Mouse (Mus musculus) hindbrain, embryonic 11.5 days (tissue): Measurements from ENCODE around the gene Esf1. TPM values are rescaled to one million over a fixed set of nuclear protein-coding genes. Genes with fewer than 3 reads are reported as not detected.
A peak's percentile ranks its signal among the peaks of the same experiment; 100 is the strongest.

Experiments used
- ATAC-seq: fragments of 200-750 bp; cut with Nextera tagmentation; 2 replicates; pipeline ENCODE4 v1.8.0; 2017; ENCODE audit warnings: mild to moderate bottlenecking, moderate TSS enrichment, moderate library complexity; ENCODE audit not compliant: low FRiP score
- DNase-seq: peaks from one replicate; pipeline ENCODE4 v3.0.0-alpha.2; 2015; ENCODE audit warnings: low spot score
- H3K27ac ChIP-seq: fragments of 300-500 bp; sonication (generic); 2 replicates; pipeline ENCODE4 v1.5.1; 2014; ENCODE audit warnings: mild to moderate bottlenecking, low read depth, low read length
- H3K27me3 ChIP-seq: fragments of 300-500 bp; sonication (generic); 2 replicates; pipeline ENCODE4 v1.6.1; 2014; ENCODE audit warnings: mild to moderate bottlenecking, low read length, moderate library complexity, mixed read lengths; ENCODE audit not compliant: control insufficient read depth, insufficient read depth
- H3K36me3 ChIP-seq: fragments of 300-500 bp; sonication (generic); 2 replicates; pipeline ENCODE4 v1.6.1; 2014; ENCODE audit warnings: mild to moderate bottlenecking, low read length, moderate library complexity, mixed read lengths; ENCODE audit not compliant: control insufficient read depth, insufficient read depth
- H3K4me1 ChIP-seq: fragments of 300-500 bp; sonication (generic); replicated peaks from 2 replicates; pipeline ENCODE4 v1.6.1; 2014; ENCODE audit warnings: low read length, mixed read lengths; ENCODE audit not compliant: control insufficient read depth, insufficient read depth
- H3K4me2 ChIP-seq: fragments of 300-500 bp; sonication (generic); replicated peaks from 2 replicates; pipeline ENCODE4 v1.6.1; 2014; ENCODE audit warnings: mild to moderate bottlenecking, low read depth, low read length
- H3K4me3 ChIP-seq: fragments of 300-500 bp; sonication (generic); 2 replicates; pipeline ENCODE4 v1.5.1; 2014; ENCODE audit warnings: low read depth, low read length
- H3K9ac ChIP-seq: fragments of 300-500 bp; sonication (generic); 2 replicates; pipeline ENCODE4 v1.6.1; 2014; ENCODE audit warnings: low read depth, low read length
- H3K9me3 ChIP-seq: fragments of 300-500 bp; sonication (generic); 2 replicates; pipeline ENCODE4 v1.6.1; 2016; ENCODE audit warnings: low read length; ENCODE audit not compliant: control insufficient read depth
- WGBS: fragments of 180-500 bp; shearing (Covaris S2); extraction: QIAGEN DNeasy Blood & Tissue Kit; methylation state at CpG from one replicate; pipeline ENCODE4 v1.1.7; 2014; 5-methylcytosine and 5-hydroxymethylcytosine counted together
- polyA plus RNA-seq: library from polyadenylated mRNA; unstranded; fragments of >200 nt; fragmentation: Nextera tagmentation; extraction: Ambion mirVana; gene quantifications from 2 replicates; pipeline ENCODE4 v1.2.1, GENCODE M21; 2014

The Esf1 gene
- polyA plus RNA-seq, 1 experiment from 2014 or later, result 31.1 TPM

GRCm38 (mm10) chr2:140104951-140105350 lies 65.4 kb downstream of the Esf1 start:
- H3K36me3 ChIP-seq, result no peaks in the 10 kb centered on the region
- WGBS, result 77% methylated on average over 3 of the region's 3 CpGs
- no peak for ATAC-seq
- H3K4me1 ChIP-seq, result no peaks in the 10 kb centered on the region
- H3K4me2 ChIP-seq, result no peak overlapping the region
- no peaks in the 10 kb centered on the region for H3K27me3 ChIP-seq
- no peaks in the 10 kb centered on the region for H3K9me3 ChIP-seq
- H3K9ac ChIP-seq, result no peak overlapping the region
- H3K4me3 ChIP-seq, result no peak overlapping the region
- DNase-seq, result no peak
- H3K27ac ChIP-seq, result no peak overlapping the region

GRCm38 (mm10) chr2:140100551-140101474 lies 69.6 kb downstream of the Esf1 start:
- DNase-seq, result no peak
- H3K9me3 ChIP-seq, result no peaks in the 10 kb centered on the region
- H3K27me3 ChIP-seq, result no peaks in the 10 kb centered on the region
- H3K36me3 ChIP-seq, result no peaks in the 10 kb centered on the region
- 84% methylated on average over 3 of the region's 3 CpGs for WGBS
- no peaks in the 10 kb centered on the region for H3K4me1 ChIP-seq
- H3K27ac ChIP-seq, result no peak overlapping the region
- ATAC-seq, result no peak
- no peak overlapping the region for H3K4me3 ChIP-seq
- H3K9ac ChIP-seq, result no peak overlapping the region
- H3K4me2 ChIP-seq, result no peak overlapping the region

- Histone ChIP-seq H3K4me2 (no peak overlapping the region), H3K9ac (no peak overlapping the region), H3K4me1 (no peaks in the 10 kb centered on the region), H3K27me3 (no peaks in the 10 kb centered on the region), H3K36me3 (no peaks in the 10 kb centered on the region), H3K27ac (no peak overlapping the region), H3K4me3 (no peak overlapping the region), H3K9me3 (no peaks in the 10 kb centered on the region)
- 93% methylated on average over 3 of the region's 3 CpGs for WGBS
- DNase-seq (no peak), ATAC-seq (no peak)
Observed at GRCm38 (mm10) chr2:140099971-140100370, 70.4 kb downstream of the Esf1 start.

- DNase-seq (no peak), ATAC-seq (peak; percentile 58)
- Histone ChIP-seq H3K9ac (no peak overlapping the region), H3K4me1 (no peaks in the 10 kb centered on the region), H3K4me2 (no peak overlapping the region), H3K9me3 (no peaks in the 10 kb centered on the region), H3K4me3 (no peak overlapping the region), H3K36me3 (no peaks in the 10 kb centered on the region), H3K27ac (no peak overlapping the region), H3K27me3 (no peaks in the 10 kb centered on the region)
- WGBS, result 70% methylated on average over 3 of the region's 3 CpGs
Observed at GRCm38 (mm10) chr2:140097131-140097591, 73.2 kb downstream of the Esf1 start.

GRCm38 (mm10) chr2:140096034-140096433 lies 74.3 kb downstream of the Esf1 start:
- no peak for ATAC-seq
- Histone ChIP-seq H3K9ac (no peak overlapping the region), H3K36me3 (no peaks in the 10 kb centered on the region), H3K27me3 (no peaks in the 10 kb centered on the region), H3K4me2 (no peak overlapping the region), H3K27ac (no peak overlapping the region), H3K4me1 (no peaks in the 10 kb centered on the region), H3K4me3 (no peak overlapping the region), H3K9me3 (no peaks in the 10 kb centered on the region)
- 86% methylated on average over 5 of the region's 5 CpGs for WGBS
- DNase-seq, result no peak

- DNase-seq (no peak), ATAC-seq (no peak)
- Histone ChIP-seq H3K27me3 (no peaks in the 10 kb centered on the region), H3K4me2 (no peak overlapping the region), H3K9ac (no peak overlapping the region), H3K27ac (no peak overlapping the region), H3K4me1 (no peaks in the 10 kb centered on the region), H3K36me3 (no peaks in the 10 kb centered on the region), H3K4me3 (no peak overlapping the region), H3K9me3 (no peaks in the 10 kb centered on the region)
- 92% methylated on average over 5 of the region's 5 CpGs for WGBS
Observed at GRCm38 (mm10) chr2:140093433-140093832, 76.9 kb downstream of the Esf1 start.

GRCm38 (mm10) chr2:140084245-140084644 lies 86.1 kb downstream of the Esf1 start:
- DNase-seq (no peak), ATAC-seq (no peak)
- 93% methylated on average over 7 of the region's 7 CpGs for WGBS
- Histone ChIP-seq H3K27ac (no peak overlapping the region), H3K4me3 (no peak overlapping the region), H3K4me2 (no peak overlapping the region), H3K4me1 (no peaks in the 10 kb centered on the region), H3K9me3 (no peaks in the 10 kb centered on the region), H3K27me3 (no peaks in the 10 kb centered on the region), H3K9ac (no peak overlapping the region), H3K36me3 (no peaks in the 10 kb centered on the region)

- no peak overlapping the region for H3K4me2 ChIP-seq
- H3K9ac ChIP-seq, result no peak overlapping the region
- H3K27ac ChIP-seq, result no peak overlapping the region
- H3K9me3 ChIP-seq, result no peaks in the 10 kb centered on the region
- no peaks in the 10 kb centered on the region for H3K36me3 ChIP-seq
- DNase-seq, result no peak
- no peak for ATAC-seq
- H3K4me1 ChIP-seq, result no peaks in the 10 kb centered on the region
- H3K27me3 ChIP-seq, result no peaks in the 10 kb centered on the region
- no peak overlapping the region for H3K4me3 ChIP-seq
- WGBS, result 89% methylated on average over 11 of the region's 11 CpGs
Observed at GRCm38 (mm10) chr2:140080747-140081577, 89.4 kb downstream of the Esf1 start.
